Mouse (Mus musculus) WW6 (cell line): Measurements from ENCODE around the gene Tmem139.

ENCODE experiments used
- DNase-seq: peaks from one replicate; pipeline ENCODE4 v3.0.0-alpha.2; 2013; ENCODE audit warnings: low read depth, low spot score

Gene Tmem139

GRCm38 (mm10) chr6:42276151-42276550 is 14.4 kb downstream of the Tmem139 start:
- no peak for DNase-seq

DNA sequence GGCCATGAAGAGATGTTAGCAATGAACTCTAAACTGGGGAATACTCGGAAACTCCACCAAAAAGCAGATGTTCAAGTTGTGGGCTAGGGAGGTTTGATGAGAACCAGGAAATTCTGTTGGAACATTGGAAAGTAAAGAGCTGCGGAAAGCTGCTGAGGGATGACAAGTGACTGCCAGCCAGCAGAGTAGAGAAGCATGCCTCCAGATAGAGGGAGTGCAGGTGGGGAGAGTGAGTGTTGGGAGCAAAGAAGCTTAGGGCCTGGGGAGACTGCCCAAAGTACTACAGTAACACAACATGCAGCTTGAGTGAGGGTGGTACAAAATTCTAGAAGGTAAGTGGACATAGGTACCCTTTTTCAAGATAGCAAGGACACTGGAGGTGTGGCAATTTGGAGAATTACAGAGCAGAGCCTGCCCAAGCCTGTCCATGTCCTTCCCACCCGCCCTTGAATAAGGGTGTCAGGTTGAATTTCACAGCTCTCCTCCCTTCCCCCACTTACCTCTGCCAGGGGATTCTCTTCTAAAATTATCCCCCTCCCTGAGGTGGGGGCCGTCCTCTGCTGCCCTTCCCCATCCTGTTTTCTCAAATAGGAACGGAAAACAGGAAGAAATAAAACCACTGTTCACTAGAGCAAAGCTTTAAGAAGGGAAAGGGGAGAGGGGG is 21.2 kb downstream of the Tmem139 start:
- DNase-seq, result no peak

DNA sequence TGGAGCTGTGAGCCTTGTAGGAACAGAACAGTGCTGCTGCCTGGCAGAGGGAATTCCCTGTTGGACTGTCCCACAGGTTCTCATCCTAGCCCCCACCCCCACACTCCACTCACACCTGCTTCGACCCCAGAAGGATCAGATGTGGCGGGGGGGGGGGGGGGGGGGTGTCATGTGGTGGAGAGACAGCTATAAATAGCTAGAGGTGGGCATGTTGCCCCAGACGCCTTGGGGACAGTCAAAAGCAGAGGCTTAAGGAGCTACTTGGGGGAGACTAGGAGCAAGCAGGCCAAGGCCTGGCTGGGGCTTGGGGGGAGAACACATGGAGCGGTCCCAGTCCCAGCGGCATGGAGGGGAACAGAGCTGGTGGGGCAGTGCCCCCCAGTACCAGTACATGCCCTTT is 24.7 kb downstream of the Tmem139 start, which contains the start of gene Clcn1:
Clcn1 (plus strand) TSS at position 238 of the 400 bp plus-strand sequence.
- DNase-seq, result no peak

GRCm38 (mm10) chr6:42287562-42287961 is 25.8 kb downstream of the Tmem139 start:
- no peak for DNase-seq

DNA sequence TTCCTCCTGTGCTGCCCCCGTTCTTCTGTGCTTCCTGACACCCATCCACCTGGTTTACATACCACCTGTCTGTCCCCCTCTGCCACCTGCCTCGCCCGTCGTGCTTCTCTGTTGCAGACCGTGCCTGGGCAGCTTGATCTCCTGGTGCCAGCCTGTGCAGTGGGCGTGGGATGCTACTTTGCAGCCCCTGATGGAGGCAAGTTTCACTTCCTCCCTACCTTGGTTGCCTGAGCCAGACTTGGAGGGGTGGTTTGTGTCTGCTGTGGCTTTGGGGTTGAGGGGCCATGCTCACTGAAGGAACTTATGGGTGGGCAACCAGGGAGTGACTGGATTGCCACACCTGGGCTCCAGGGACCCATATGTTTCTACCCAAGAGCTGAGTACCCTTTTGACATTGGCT is 31.6 kb downstream of the Tmem139 start:
- DNase-seq, result no peak

GRCm38 (mm10) chr6:42295549-42296094 is 33.9 kb downstream of the Tmem139 start:
- no peak for DNase-seq

GRCm38 (mm10) chr6:42299362-42299761 is 37.6 kb downstream of the Tmem139 start:
- no peak for DNase-seq

- no peak for DNase-seq
Measured at GRCm38 (mm10) chr6:42309816-42310378, 48.1 kb downstream of the Tmem139 start.

- no peak for DNase-seq
Measured at GRCm38 (mm10) chr6:42310427-42311053, 48.8 kb downstream of the Tmem139 start.
